ENCODE assay signal across 8 mouse cellular contexts in genomic region chr11:77514832-77515636, GRCm38 (mm10). TPM values are rescaled to one million over a fixed set of nuclear protein-coding genes. Genes with fewer than 3 reads are reported as not detected.
DNase-seq lines count a peak whose midpoint lies in the region; ATAC-seq lines count a peak whose summit lies in the region.

Abhd15 (plus strand) TSS chr11:77515121.

- no peak within 1 kb of the TSS for H3K27ac ChIP-seq in hindbrain, embryonic 16.5 days (ENCODE audit: low read depth, low read length)
- no peak within 1 kb of the TSS for H3K27ac ChIP-seq in midbrain, embryonic 15.5 days
- H3K27ac ChIP-seq in stomach, embryonic 14.5 days (ENCODE audit: low read length), result peak within 1 kb of the TSS; percentile 10; the same call in 1 of the 2 replicates

- peak; percentile 60 for ATAC-seq in hindbrain, embryonic 16.5 days
- ATAC-seq in midbrain, embryonic 15.5 days (replicated peaks), result peak; percentile 60
- ATAC-seq in stomach, embryonic 14.5 days (ENCODE audit: insufficient number of reproducible peaks, insufficient read depth, low FRiP score, low read depth), result peak; percentile 31

- H3K4me2 ChIP-seq in hindbrain, embryonic 16.5 days (ENCODE audit: low read length), result peak within 1 kb of the TSS; percentile 92
- H3K4me2 ChIP-seq in midbrain, embryonic 15.5 days, result peak within 1 kb of the TSS; percentile 90
- H3K4me2 ChIP-seq in stomach, embryonic 14.5 days (replicated peaks; ENCODE audit: low read depth, low read length), result peak within 1 kb of the TSS; percentile 98

- H3K27me3 ChIP-seq in hindbrain, embryonic 16.5 days (replicated peaks; ENCODE audit: control insufficient read depth, insufficient read depth, low read length), result no peaks in the 10 kb centered on the region
- peaks cover 18% of the 10 kb centered on the region for H3K27me3 ChIP-seq in midbrain, embryonic 15.5 days (replicated peaks)
- H3K27me3 ChIP-seq in stomach, embryonic 14.5 days (ENCODE audit: control insufficient read depth, insufficient read depth, low read length), result peaks cover 5% of the 10 kb centered on the region; the same call in 1 of the 2 replicates

- no peaks in the 10 kb centered on the region for H3K9me3 ChIP-seq in hindbrain, embryonic 16.5 days (ENCODE audit: control insufficient read depth, low read length)
- no peaks in the 10 kb centered on the region for H3K9me3 ChIP-seq in midbrain, embryonic 15.5 days
- H3K9me3 ChIP-seq in stomach, embryonic 14.5 days (ENCODE audit: control insufficient read depth, low read depth, low read length), result no peaks in the 10 kb centered on the region

- DNase-seq in layer of hippocampus, adult 9-11 months, result peak; percentile 78
- DNase-seq in layer of hippocampus, adult 8-10 months (ENCODE audit: low spot score in 2 of 2), result no peak
- DNase-seq in cerebellum, adult 9-11 months, result peak; percentile 58
- peak; percentile 84 for DNase-seq in gastrocnemius, postnatal 14 days
- peak; percentile 84 for DNase-seq in liver

- H3K4me1 ChIP-seq in hindbrain, embryonic 16.5 days (ENCODE audit: control insufficient read depth, insufficient read depth, low read depth, low read length), result peaks cover 20% of the 10 kb centered on the region
- peaks cover 42% of the 10 kb centered on the region for H3K4me1 ChIP-seq in midbrain, embryonic 15.5 days
- peaks cover 23% of the 10 kb centered on the region for H3K4me1 ChIP-seq in stomach, embryonic 14.5 days (ENCODE audit: control insufficient read depth, insufficient read depth, low read length)

- peak within 1 kb of the TSS; percentile 60 for H3K9ac ChIP-seq in hindbrain, embryonic 16.5 days (ENCODE audit: low read depth, low read length)
- peak within 1 kb of the TSS; percentile 27 for H3K9ac ChIP-seq in midbrain, embryonic 15.5 days
- no peak within 1 kb of the TSS; the same call in 1 of the 2 replicates for H3K9ac ChIP-seq in stomach, embryonic 14.5 days (replicated peaks; ENCODE audit: low read depth, low read length)

- under 1% methylated on average over 64 of the region's 72 CpGs for WGBS in hindbrain, embryonic 16.5 days
- under 1% methylated on average over 72 of the region's 72 CpGs for whole genome bisulfite sequencing in midbrain, embryonic 15.5 days
- WGBS in stomach, embryonic 14.5 days, result under 1% methylated on average over 70 of the region's 72 CpGs

- no peaks in the 10 kb centered on the region for H3K36me3 ChIP-seq in hindbrain, embryonic 16.5 days (ENCODE audit: control insufficient read depth, insufficient read depth, low read length)
- H3K36me3 ChIP-seq in midbrain, embryonic 15.5 days (replicated peaks), result no peaks in the 10 kb centered on the region
- no peaks in the 10 kb centered on the region for H3K36me3 ChIP-seq in stomach, embryonic 14.5 days (ENCODE audit: control insufficient read depth, insufficient read depth, low read length)

- H3K4me3 ChIP-seq in hindbrain, embryonic 16.5 days (ENCODE audit: low read length), result peak within 1 kb of the TSS; percentile 55
- H3K4me3 ChIP-seq in midbrain, embryonic 15.5 days, result peak within 1 kb of the TSS; percentile 45
- H3K4me3 ChIP-seq in stomach, embryonic 14.5 days (ENCODE audit: low read depth, low read length), result peak within 1 kb of the TSS; percentile 65

- intact Hi-C loops in gastrocnemius, postnatal 14 days (cut with DNase I; ENCODE audit: low total_unique reads), result no loop called here

RNA-seq across cellular contexts. Expression of gene Abhd15, which starts in this region (rescaled TPM):
- total RNA-seq in layer of hippocampus, adult 8-10 months (2022), result 1 to 10 TPM; 1.0 to 2.4 (median 1.6) TPM
- under 1 TPM; 0.45 to 0.53 TPM for total RNA-seq in gastrocnemius, postnatal 14 days (2021)
- polyA plus RNA-seq in hindbrain, embryonic 16.5 days (2015; fragmentation: Nextera tagmentation; extraction: Ambion mirVana), result 2.2 and 2.9 TPM in 2 replicates
- 2.2 and 2.6 TPM in 2 replicates for polyA plus RNA-seq in midbrain, embryonic 15.5 days (2015; fragmentation: Nextera tagmentation; extraction: Ambion mirVana)
- 1.8 and 1.9 TPM in 2 replicates for polyA plus RNA-seq in stomach, embryonic 14.5 days (2014; fragmentation: Nextera tagmentation; extraction: Ambion mirVana)

Comparison
In these comparisons a context has a peak if more than half of its experiments do, and no peak if none do; other contexts are left out.
1. DNase-seq: peak in layer of hippocampus, adult 9-11 months (single experiment), cerebellum, adult 9-11 months (single experiment) and liver (single experiment); none in layer of hippocampus, adult 8-10 months (0 of 2).
2. Peak in DNase-seq in gastrocnemius, postnatal 14 days; RNA of the gene not detected or under 1 TPM.
3. Peak in every context shown above with its lines, with median percentiles within 50 percentile points of each other: ATAC-seq, H3K4me2 ChIP-seq and H3K4me3 ChIP-seq.